Mouse (Mus musculus): ENCODE results near the gene Hdac9. TPM values are rescaled to one million over a fixed set of nuclear protein-coding genes. Genes with fewer than 3 reads are reported as not detected.
A peak's percentile ranks its signal among the peaks of the same experiment; 100 is the strongest.

Gene Hdac9
- polyA plus RNA-seq, 1 experiment from 2014 or later: 4.6 TPM

- no peak overlapping the region for H3K27ac ChIP-seq (ENCODE audit: low read length)
- no peaks in the 10 kb centered on the region for H3K9me3 ChIP-seq (replicated peaks; ENCODE audit: control insufficient read depth, low read length)
- H3K4me1 ChIP-seq (ENCODE audit: control insufficient read depth, insufficient read depth, low read length): peaks cover 8% of the 10 kb centered on the region; the same call in 1 of the 2 replicates
- no peaks in the 10 kb centered on the region for H3K27me3 ChIP-seq (ENCODE audit: control insufficient read depth, insufficient read depth, low read length)
- H3K36me3 ChIP-seq (ENCODE audit: control insufficient read depth, insufficient read depth, low read length): no peaks in the 10 kb centered on the region
- H3K4me3 ChIP-seq (replicated peaks; ENCODE audit: low read length): no peak overlapping the region
- no peak overlapping the region for H3K9ac ChIP-seq (ENCODE audit: low read length)
- ATAC-seq (ENCODE audit: insufficient read depth, low FRiP score): no peak
- H3K4me2 ChIP-seq (ENCODE audit: low read depth, low read length): no peak overlapping the region
- WGBS: 38% methylated on average over 4 of the region's 4 CpGs
Measured at GRCm38 (mm10) chr12:34795487-34795886, 121.4 kb downstream of the Hdac9 start.

- no peaks in the 10 kb centered on the region for H3K36me3 ChIP-seq (ENCODE audit: control insufficient read depth, insufficient read depth, low read length)
- no peak overlapping the region for H3K4me3 ChIP-seq (replicated peaks; ENCODE audit: low read length)
- no peak for ATAC-seq (ENCODE audit: insufficient read depth, low FRiP score)
- no peak overlapping the region for H3K4me2 ChIP-seq (ENCODE audit: low read depth, low read length)
- peaks cover 8% of the 10 kb centered on the region; the same call in 1 of the 2 replicates for H3K4me1 ChIP-seq (ENCODE audit: control insufficient read depth, insufficient read depth, low read length)
- no peak overlapping the region for H3K9ac ChIP-seq (ENCODE audit: low read length)
- no peaks in the 10 kb centered on the region for H3K27me3 ChIP-seq (ENCODE audit: control insufficient read depth, insufficient read depth, low read length)
- no peaks in the 10 kb centered on the region for H3K9me3 ChIP-seq (replicated peaks; ENCODE audit: control insufficient read depth, low read length)
- peak overlapping the region; percentile 25 for H3K27ac ChIP-seq (ENCODE audit: low read length)
- 27% methylated on average over 3 of the region's 3 CpGs for WGBS
Measured at GRCm38 (mm10) chr12:34792113-34792452, 124.8 kb downstream of the Hdac9 start.

GRCm38 (mm10) chr12:34791213-34792112 is 125.4 kb downstream of the Hdac9 start:
- H3K36me3 ChIP-seq (ENCODE audit: control insufficient read depth, insufficient read depth, low read length): no peaks in the 10 kb centered on the region
- H3K9me3 ChIP-seq (replicated peaks; ENCODE audit: control insufficient read depth, low read length): no peaks in the 10 kb centered on the region
- peaks cover 8% of the 10 kb centered on the region; the same call in 1 of the 2 replicates for H3K4me1 ChIP-seq (ENCODE audit: control insufficient read depth, insufficient read depth, low read length)
- H3K4me3 ChIP-seq (replicated peaks; ENCODE audit: low read length): no peak overlapping the region
- H3K9ac ChIP-seq (ENCODE audit: low read length): no peak overlapping the region
- no peak overlapping the region for H3K27ac ChIP-seq (ENCODE audit: low read length)
- no peaks in the 10 kb centered on the region for H3K27me3 ChIP-seq (ENCODE audit: control insufficient read depth, insufficient read depth, low read length)
- no peak for ATAC-seq (ENCODE audit: insufficient read depth, low FRiP score)
- WGBS: 65% methylated on average over 10 of the region's 10 CpGs
- H3K4me2 ChIP-seq (ENCODE audit: low read depth, low read length): no peak overlapping the region

GRCm38 (mm10) chr12:34789031-34789982 is 127.6 kb downstream of the Hdac9 start:
- Histone ChIP-seq H3K36me3 (ENCODE audit: control insufficient read depth, insufficient read depth, low read length) (no peaks in the 10 kb centered on the region), H3K27ac (ENCODE audit: low read length) (no peak overlapping the region), H3K4me1 (ENCODE audit: control insufficient read depth, insufficient read depth, low read length) (peaks cover 8% of the 10 kb centered on the region; the same call in 1 of the 2 replicates), H3K9me3 (replicated peaks; ENCODE audit: control insufficient read depth, low read length) (no peaks in the 10 kb centered on the region), H3K9ac (ENCODE audit: low read length) (no peak overlapping the region), H3K4me3 (replicated peaks; ENCODE audit: low read length) (no peak overlapping the region), H3K27me3 (ENCODE audit: control insufficient read depth, insufficient read depth, low read length) (no peaks in the 10 kb centered on the region), H3K4me2 (ENCODE audit: low read depth, low read length) (no peak overlapping the region)
- ATAC-seq (ENCODE audit: insufficient read depth, low FRiP score): no peak
- 83% methylated on average over 10 of the region's 10 CpGs for WGBS

- no peaks in the 10 kb centered on the region for H3K36me3 ChIP-seq (ENCODE audit: control insufficient read depth, insufficient read depth, low read length)
- no peak overlapping the region for H3K9ac ChIP-seq (ENCODE audit: low read length)
- H3K4me2 ChIP-seq (ENCODE audit: low read depth, low read length): no peak overlapping the region
- no peak overlapping the region for H3K4me3 ChIP-seq (replicated peaks; ENCODE audit: low read length)
- H3K27ac ChIP-seq (ENCODE audit: low read length): no peak overlapping the region
- H3K27me3 ChIP-seq (ENCODE audit: control insufficient read depth, insufficient read depth, low read length): no peaks in the 10 kb centered on the region
- ATAC-seq (ENCODE audit: insufficient read depth, low FRiP score): no peak
- H3K4me1 ChIP-seq (ENCODE audit: control insufficient read depth, insufficient read depth, low read length): peaks cover 5% of the 10 kb centered on the region; the same call in 1 of the 2 replicates
- H3K9me3 ChIP-seq (replicated peaks; ENCODE audit: control insufficient read depth, low read length): no peaks in the 10 kb centered on the region
Measured at GRCm38 (mm10) chr12:34787380-34787779, 129.5 kb downstream of the Hdac9 start.

- Histone ChIP-seq H3K36me3 (ENCODE audit: control insufficient read depth, insufficient read depth, low read length) (no peaks in the 10 kb centered on the region), H3K4me2 (ENCODE audit: low read depth, low read length) (no peak overlapping the region), H3K27me3 (ENCODE audit: control insufficient read depth, insufficient read depth, low read length) (no peaks in the 10 kb centered on the region), H3K27ac (ENCODE audit: low read length) (no peak overlapping the region), H3K4me3 (replicated peaks; ENCODE audit: low read length) (no peak overlapping the region), H3K9me3 (replicated peaks; ENCODE audit: control insufficient read depth, low read length) (no peaks in the 10 kb centered on the region), H3K4me1 (ENCODE audit: control insufficient read depth, insufficient read depth, low read length) (no peaks in the 10 kb centered on the region), H3K9ac (ENCODE audit: low read length) (no peak overlapping the region)
- ATAC-seq (ENCODE audit: insufficient read depth, low FRiP score): no peak
- 81% methylated on average over 6 of the region's 6 CpGs for WGBS
Measured at GRCm38 (mm10) chr12:34783574-34783973, 133.3 kb downstream of the Hdac9 start.

- H3K4me3 ChIP-seq (replicated peaks; ENCODE audit: low read length): no peak overlapping the region
- no peak for ATAC-seq (ENCODE audit: insufficient read depth, low FRiP score)
- no peaks in the 10 kb centered on the region for H3K27me3 ChIP-seq (ENCODE audit: control insufficient read depth, insufficient read depth, low read length)
- no peaks in the 10 kb centered on the region for H3K36me3 ChIP-seq (ENCODE audit: control insufficient read depth, insufficient read depth, low read length)
- no peak overlapping the region for H3K9ac ChIP-seq (ENCODE audit: low read length)
- H3K4me1 ChIP-seq (ENCODE audit: control insufficient read depth, insufficient read depth, low read length): no peaks in the 10 kb centered on the region
- no peak overlapping the region for H3K4me2 ChIP-seq (ENCODE audit: low read depth, low read length)
- 57% methylated on average over 6 of the region's 6 CpGs for WGBS
- H3K27ac ChIP-seq (ENCODE audit: low read length): no peak overlapping the region
- no peaks in the 10 kb centered on the region for H3K9me3 ChIP-seq (replicated peaks; ENCODE audit: control insufficient read depth, low read length)
Measured at GRCm38 (mm10) chr12:34779368-34779957, 137.4 kb downstream of the Hdac9 start.

- no peak overlapping the region for H3K27ac ChIP-seq (ENCODE audit: low read length)
- H3K4me3 ChIP-seq (replicated peaks; ENCODE audit: low read length): no peak overlapping the region
- 62% methylated on average over 3 of the region's 3 CpGs for WGBS
- H3K4me2 ChIP-seq (ENCODE audit: low read depth, low read length): no peak overlapping the region
- ATAC-seq (ENCODE audit: insufficient read depth, low FRiP score): no peak
- H3K4me1 ChIP-seq (ENCODE audit: control insufficient read depth, insufficient read depth, low read length): no peaks in the 10 kb centered on the region
- H3K9ac ChIP-seq (ENCODE audit: low read length): no peak overlapping the region
- H3K27me3 ChIP-seq (ENCODE audit: control insufficient read depth, insufficient read depth, low read length): no peaks in the 10 kb centered on the region
- no peaks in the 10 kb centered on the region for H3K9me3 ChIP-seq (replicated peaks; ENCODE audit: control insufficient read depth, low read length)
- H3K36me3 ChIP-seq (ENCODE audit: control insufficient read depth, insufficient read depth, low read length): no peaks in the 10 kb centered on the region
Measured at GRCm38 (mm10) chr12:34776170-34776569, 140.7 kb downstream of the Hdac9 start.
